Mouse (Mus musculus) hindbrain, embryonic 16.5 days (tissue): Measurements from ENCODE around the gene Tomm6. TPM values are rescaled to one million over a fixed set of nuclear protein-coding genes. Genes with fewer than 3 reads are reported as not detected.
A peak's percentile ranks its signal among the peaks of the same experiment; 100 is the strongest.

Source experiments
- ATAC-seq: fragments of 200-750 bp; cut with Nextera tagmentation; 2 replicates; pipeline ENCODE4 v1.8.0; 2017; ENCODE audit warnings: moderate TSS enrichment, moderate library complexity
- H3K27ac ChIP-seq: fragments of 300-500 bp; sonication (generic); 2 replicates; pipeline ENCODE4 v1.5.1; 2014; ENCODE audit warnings: low read depth, mild to moderate bottlenecking, control low read depth, low read length, moderate library complexity
- H3K27me3 ChIP-seq: fragments of 300-500 bp; sonication (generic); replicated peaks from 2 replicates; pipeline ENCODE4 v1.6.1; 2014; ENCODE audit warnings: low read length; ENCODE audit not compliant: control insufficient read depth, insufficient read depth
- H3K36me3 ChIP-seq: fragments of 300-500 bp; sonication (generic); 2 replicates; pipeline ENCODE4 v1.6.1; 2014; ENCODE audit warnings: mild to moderate bottlenecking, low read length, moderate library complexity, mixed read lengths; ENCODE audit not compliant: control insufficient read depth, insufficient read depth
- H3K4me1 ChIP-seq: fragments of 300-500 bp; sonication (generic); 2 replicates; pipeline ENCODE4 v1.6.1; 2014; ENCODE audit warnings: low read depth, low read length; ENCODE audit not compliant: control insufficient read depth, insufficient read depth
- H3K4me2 ChIP-seq: fragments of 300-500 bp; sonication (generic); 2 replicates; pipeline ENCODE4 v1.6.1; 2014; ENCODE audit warnings: mild to moderate bottlenecking, low read length, control low read depth, moderate library complexity
- H3K4me3 ChIP-seq: fragments of 300-500 bp; sonication (generic); 2 replicates; pipeline ENCODE4 v1.5.1; 2014; ENCODE audit warnings: mild to moderate bottlenecking, low read length, control low read depth, moderate library complexity
- H3K9ac ChIP-seq: fragments of 300-500 bp; sonication (generic); 2 replicates; pipeline ENCODE4 v1.6.1; 2014; ENCODE audit warnings: low read depth, mild to moderate bottlenecking, control low read depth, low read length, moderate library complexity
- H3K9me3 ChIP-seq: fragments of 300-500 bp; sonication (generic); 2 replicates; pipeline ENCODE4 v1.6.1; 2014; ENCODE audit warnings: mild to moderate bottlenecking, low read length, moderate library complexity; ENCODE audit not compliant: control insufficient read depth
- WGBS: fragments of 180-500 bp; shearing (Covaris S2); extraction: QIAGEN DNeasy Blood & Tissue Kit; methylation state at CpG from one replicate; pipeline ENCODE4 v1.1.7; 2014; 5-methylcytosine and 5-hydroxymethylcytosine counted together
- polyA plus RNA-seq: library from polyadenylated mRNA; unstranded; fragments of >200 nt; fragmentation: Nextera tagmentation; extraction: Ambion mirVana; gene quantifications from 2 replicates; pipeline ENCODE4 v1.2.1, GENCODE M21; 2015

Gene Tomm6
- polyA plus RNA-seq, 1 experiment from 2014 or later: 286 TPM

DNA sequence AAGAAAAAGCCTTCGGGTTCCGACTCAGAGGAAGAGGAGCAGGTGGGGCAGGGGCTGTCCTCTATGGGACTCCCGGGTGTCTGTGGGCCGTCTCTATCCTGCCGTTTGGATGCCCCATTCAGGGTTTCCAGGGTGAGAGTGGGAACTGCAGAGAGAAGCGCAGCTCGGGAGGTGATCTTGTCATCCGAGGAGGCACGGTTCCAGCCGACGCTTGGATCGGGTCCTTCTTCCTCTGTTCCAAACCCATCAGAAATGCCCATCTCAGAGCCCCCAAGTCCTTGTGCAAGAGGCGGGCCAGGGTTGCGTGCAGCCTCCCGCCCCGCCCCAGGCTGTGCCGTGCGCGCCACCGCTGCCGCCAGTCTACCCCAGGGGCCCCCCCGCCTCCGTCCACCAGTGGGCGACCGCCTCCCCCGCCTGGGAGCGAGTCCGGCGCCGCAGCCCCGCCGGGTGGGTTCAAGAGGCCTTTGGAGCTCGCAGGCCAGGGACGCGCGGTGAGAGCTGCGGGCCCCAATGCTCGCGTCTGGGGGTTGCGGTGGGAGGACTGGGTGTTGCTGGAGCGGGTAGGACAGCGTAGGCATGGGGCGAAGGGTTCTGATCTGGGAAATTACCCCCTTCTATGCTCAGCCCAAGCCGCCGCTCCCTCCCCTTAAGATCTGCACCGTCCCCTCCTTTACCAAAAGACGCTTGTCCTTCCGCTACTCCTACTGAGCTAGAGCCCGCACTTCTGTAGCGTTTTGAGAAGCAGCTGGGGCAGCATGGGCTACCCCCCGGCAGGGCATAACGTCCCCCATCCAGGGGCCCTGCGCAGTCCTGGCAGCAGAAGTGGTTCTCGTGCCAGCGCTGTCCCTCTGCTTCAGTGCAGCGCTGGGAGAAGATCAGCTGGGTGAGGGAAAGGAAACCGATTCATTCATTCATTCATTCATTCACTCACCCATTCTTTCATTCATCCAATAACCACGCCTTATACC, 706 bp upstream of the Tomm6 start, which contains the start of gene Frs3:
Gene Frs3, plus strand, starts transcription at position 423 of the 968 bp plus-strand sequence.
- peak; percentile 75 for ATAC-seq
- H3K9me3 ChIP-seq: no peaks in the 10 kb centered on the region
- H3K36me3 ChIP-seq: peaks cover 2% of the 10 kb centered on the region
- H3K4me3 ChIP-seq: peak within 1 kb of the TSS; percentile 88
- peak within 1 kb of the TSS; percentile 95 for H3K9ac ChIP-seq
- WGBS: 1% methylated on average over 53 of the region's 58 CpGs
- peaks cover 24% of the 10 kb centered on the region for H3K4me1 ChIP-seq
- peak within 1 kb of the TSS; percentile 88 for H3K4me2 ChIP-seq
- no peaks in the 10 kb centered on the region; the same call in 1 of the 2 replicates for H3K27me3 ChIP-seq
- peak within 1 kb of the TSS; percentile 91 for H3K27ac ChIP-seq

DNA sequence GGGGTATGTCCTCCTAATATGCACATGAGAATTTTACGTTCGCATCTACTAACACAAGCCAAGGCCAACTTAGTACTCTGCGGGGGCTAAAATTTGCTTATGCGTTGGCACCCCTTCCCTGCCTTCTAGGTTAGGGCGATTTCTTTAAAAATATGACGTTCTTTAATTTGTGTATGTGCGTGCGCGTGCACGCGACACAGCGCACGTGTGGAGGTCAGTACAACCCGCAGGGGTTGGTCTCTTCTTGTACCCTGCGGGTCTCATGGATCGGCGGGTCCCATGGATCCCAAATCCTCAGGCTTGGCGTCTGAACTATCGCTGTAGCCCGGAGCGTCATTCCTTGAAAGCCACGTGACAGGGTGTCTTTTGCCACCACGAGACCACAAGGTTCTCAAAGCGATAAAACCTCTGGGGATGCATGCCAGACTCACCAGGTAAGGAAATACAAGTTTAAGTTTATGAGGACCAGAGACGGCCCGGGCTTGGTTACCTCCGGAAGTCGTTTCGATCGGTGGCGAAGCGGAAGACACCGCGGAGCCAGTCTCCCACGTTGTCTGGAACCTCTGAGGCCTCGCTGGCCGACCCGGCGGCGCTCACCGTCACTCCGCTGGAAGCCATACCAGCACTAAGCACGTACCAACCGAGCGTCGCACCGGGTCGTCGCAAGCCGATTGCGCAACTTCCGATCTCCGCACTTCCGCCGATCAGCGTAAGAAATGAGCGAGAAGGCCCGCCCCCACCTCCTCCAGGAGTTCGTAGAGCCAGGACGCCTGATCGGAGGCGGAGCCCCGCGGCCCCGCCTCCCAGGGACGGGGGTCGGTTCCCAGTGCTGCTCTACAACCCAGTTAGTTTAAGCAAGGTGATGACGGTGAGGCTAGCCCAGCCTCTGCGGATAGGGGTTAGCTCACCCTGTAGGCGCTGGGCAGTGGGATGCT, 510 bp downstream of the Tomm6 start:
- H3K36me3 ChIP-seq: peaks cover 4% of the 10 kb centered on the region
- H3K27ac ChIP-seq: peak overlapping the region; percentile 91
- peak overlapping the region; percentile 88 for H3K4me3 ChIP-seq
- peak overlapping the region; percentile 95 for H3K9ac ChIP-seq
- peaks cover 21% of the 10 kb centered on the region for H3K4me1 ChIP-seq
- H3K4me2 ChIP-seq: peak overlapping the region; percentile 88
- 1% methylated on average over 70 of the region's 70 CpGs for WGBS
- peak; percentile 91 for ATAC-seq
- H3K9me3 ChIP-seq: no peaks in the 10 kb centered on the region
- no peaks in the 10 kb centered on the region; the same call in 1 of the 2 replicates for H3K27me3 ChIP-seq

GRCm38 (mm10) chr17:47682836-47683235, 5.3 kb downstream of the Tomm6 start:
- ATAC-seq: no peak
- Histone ChIP-seq H3K9me3 (no peaks in the 10 kb centered on the region), H3K9ac (no peak overlapping the region), H3K4me1 (peaks cover 8% of the 10 kb centered on the region), H3K4me3 (no peak overlapping the region), H3K27ac (no peak overlapping the region), H3K36me3 (peaks cover 32% of the 10 kb centered on the region), H3K4me2 (no peak overlapping the region), H3K27me3 (no peaks in the 10 kb centered on the region)
- 89% methylated on average over 4 of the region's 4 CpGs for WGBS

DNA sequence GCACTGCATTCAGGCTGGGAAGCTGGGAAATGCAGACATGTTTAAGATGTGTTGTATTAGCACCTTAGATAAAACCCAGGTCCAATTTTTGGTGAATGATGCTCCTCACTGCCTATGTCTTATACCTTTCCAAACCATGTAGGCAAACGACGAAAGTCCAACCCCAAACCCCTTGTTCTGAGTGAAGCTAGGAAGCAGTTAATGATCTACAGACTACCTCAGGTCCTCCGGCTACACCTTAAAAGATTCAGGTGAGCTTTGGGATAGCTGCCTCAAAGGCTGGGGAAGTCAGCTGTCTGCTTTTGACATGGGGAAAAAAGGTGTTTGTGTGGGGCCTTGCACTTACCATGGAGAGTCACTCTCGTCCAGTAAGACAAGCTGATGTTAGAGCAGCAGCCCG, 9.5 kb downstream of the Tomm6 start:
- Histone ChIP-seq H3K27ac (no peak overlapping the region), H3K4me2 (no peak overlapping the region), H3K27me3 (no peaks in the 10 kb centered on the region), H3K9ac (no peak overlapping the region), H3K9me3 (no peaks in the 10 kb centered on the region), H3K4me3 (no peak overlapping the region), H3K36me3 (peaks cover 36% of the 10 kb centered on the region), H3K4me1 (no peaks in the 10 kb centered on the region)
- 86% methylated on average over 5 of the region's 5 CpGs for WGBS
- ATAC-seq: no peak

GRCm38 (mm10) chr17:47678238-47678637, 9.9 kb downstream of the Tomm6 start:
- Histone ChIP-seq H3K4me1 (0 out of 2 replicates have a peak, but pooled peaks cover under 1% of the 10 kb centered on the region), H3K9ac (no peak overlapping the region), H3K4me3 (no peak overlapping the region), H3K9me3 (no peaks in the 10 kb centered on the region), H3K36me3 (peaks cover 34% of the 10 kb centered on the region), H3K27me3 (no peaks in the 10 kb centered on the region; the same call in 1 of the 2 replicates), H3K27ac (no peak overlapping the region), H3K4me2 (no peak overlapping the region)
- ATAC-seq: no peak
- whole genome bisulfite sequencing: 90% methylated on average over 5 of the region's 5 CpGs

- Histone ChIP-seq H3K9me3 (no peaks in the 10 kb centered on the region), H3K27ac (no peak overlapping the region), H3K36me3 (peaks cover 25% of the 10 kb centered on the region), H3K4me3 (no peak overlapping the region), H3K4me2 (no peak overlapping the region), H3K4me1 (peaks cover 13% of the 10 kb centered on the region), H3K27me3 (no peaks in the 10 kb centered on the region; the same call in 1 of the 2 replicates), H3K9ac (no peak overlapping the region)
- ATAC-seq: no peak
- WGBS: 15% methylated on average over 9 of the region's 9 CpGs
Measured at GRCm38 (mm10) chr17:47676581-47676980, 11.6 kb downstream of the Tomm6 start.

DNA sequence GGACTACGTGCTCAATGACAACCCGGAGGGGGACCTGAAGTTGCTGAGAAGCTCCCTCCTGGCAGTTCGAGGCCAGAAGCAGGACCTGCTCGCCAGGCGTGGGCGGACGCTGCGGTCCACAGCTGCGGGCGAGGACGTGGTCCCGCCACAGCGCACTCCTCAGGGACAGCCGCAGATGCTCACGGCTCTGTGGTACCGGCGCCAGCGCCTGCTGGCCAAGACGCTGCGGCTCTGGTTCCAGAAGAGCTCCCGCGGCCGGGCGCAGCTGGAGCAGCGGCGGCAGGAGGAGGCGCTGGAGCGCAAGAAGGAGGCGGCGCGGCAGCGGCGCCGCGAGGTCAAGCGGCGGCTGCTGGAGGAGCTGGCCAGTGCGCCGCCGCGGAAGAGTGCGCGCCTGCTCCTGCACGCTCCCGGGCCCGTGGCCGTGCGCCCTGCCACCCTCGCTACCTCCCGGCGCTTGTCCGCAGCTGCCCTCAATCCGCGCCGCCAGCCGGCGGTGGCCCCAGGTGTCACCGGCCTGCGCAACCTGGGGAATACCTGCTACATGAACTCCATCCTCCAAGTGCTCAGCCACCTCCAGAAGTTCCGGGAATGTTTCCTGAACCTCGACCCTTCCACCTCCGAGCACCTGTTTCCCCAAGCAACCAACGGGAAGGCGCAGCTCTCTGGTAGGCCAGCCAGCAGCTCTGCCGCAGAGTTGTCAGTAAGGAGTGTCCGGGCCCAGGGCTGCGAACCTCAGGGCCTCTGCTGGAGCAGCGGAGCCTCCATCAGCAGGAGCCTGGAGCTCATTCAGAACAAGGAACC, 15.7 kb downstream of the Tomm6 start:
- Histone ChIP-seq H3K27ac (no peak overlapping the region), H3K4me3 (peak overlapping the region; percentile 45), H3K9ac (peak overlapping the region; percentile 61), H3K4me2 (peak overlapping the region; percentile 84), H3K4me1 (peaks cover 15% of the 10 kb centered on the region), H3K9me3 (no peaks in the 10 kb centered on the region), H3K27me3 (no peaks in the 10 kb centered on the region; the same call in none of the 2 replicates), H3K36me3 (peaks cover 4% of the 10 kb centered on the region; the same call in 1 of the 2 replicates)
- 6% methylated on average over 44 of the region's 68 CpGs for WGBS
- ATAC-seq: peak; percentile 49

DNA sequence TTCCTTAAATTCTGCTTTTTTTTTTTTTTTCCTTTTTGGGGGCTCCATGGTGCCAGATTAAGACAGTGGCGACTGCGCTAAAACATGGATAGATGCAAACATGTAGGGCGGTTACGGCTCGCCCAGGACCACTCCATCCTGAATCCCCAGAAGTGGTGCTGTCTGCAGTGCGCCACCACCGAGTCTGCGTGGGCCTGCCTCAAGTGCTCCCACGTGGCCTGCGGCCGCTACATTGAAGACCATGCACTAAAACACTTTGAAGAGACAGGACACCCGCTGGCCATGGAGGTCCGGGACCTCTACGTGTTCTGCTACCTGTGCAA, 16.2 kb downstream of the Tomm6 start:
- ATAC-seq: peak; percentile 35; the same call in 1 of the 2 replicates
- Histone ChIP-seq H3K4me2 (peak overlapping the region; percentile 84), H3K4me1 (peaks cover 15% of the 10 kb centered on the region), H3K27me3 (no peaks in the 10 kb centered on the region; the same call in none of the 2 replicates), H3K9ac (peak overlapping the region; percentile 61), H3K36me3 (peaks cover 3% of the 10 kb centered on the region; the same call in 1 of the 2 replicates), H3K4me3 (peak overlapping the region; percentile 45), H3K27ac (no peak overlapping the region), H3K9me3 (no peaks in the 10 kb centered on the region)
- 22% methylated on average over 14 of the region's 14 CpGs for WGBS
